Mouse (Mus musculus): ENCODE results near the gene Map4k1.

GRCm38 (mm10) chr7:28938654-28939053 lies 43.2 kb upstream of the Map4k1 start:
- TF ChIP-seq POLR2A (IDR thresholded peaks at IDR 0.05; ENCODE audit: control insufficient read depth, low read depth, low read length) = no peak
- TF ChIP-seq CTCF (IDR thresholded peaks at IDR 0.05; ENCODE audit: control insufficient read depth, insufficient read depth, insufficient replicate concordance, low read depth, low read length) = no peak

All from testis, adult 2 months (tissue).